Mouse (Mus musculus): ENCODE measurements at regions not wholly inside any gene's neighbourhood (a gene's known extent, or its start where the extent isn't known, plus 50 kb on each side); places are given as distances from the start of the nearest gene placed in this dataset.

- no peaks in the 10 kb centered on the region for H3K27me3 ChIP-seq (ENCODE audit: control insufficient read depth, insufficient read depth, insufficient read length)
- H3K79me3 ChIP-seq (ENCODE audit: low read depth), result no peaks in the 10 kb centered on the region
- no peak for TF ChIP-seq CEBPB (IDR thresholded peaks at IDR 0.05; ENCODE audit: low read depth)
- TF ChIP-seq FOSL1 (IDR thresholded peaks at IDR 0.05; ENCODE audit: insufficient read depth, low read length, poor library complexity, severe bottlenecking), result no peak
- TF ChIP-seq CTCF (IDR thresholded peaks at IDR 0.05; ENCODE audit: control insufficient read depth, insufficient read depth, insufficient read length), result no peak
- no peak for TF ChIP-seq MYOG (IDR thresholded peaks at IDR 0.05; ENCODE audit: control insufficient read depth, extremely low read depth, insufficient read length)
- TF ChIP-seq USF1 (IDR thresholded peaks at IDR 0.05; ENCODE audit: low read depth), result no peak
- no peak for TF ChIP-seq MYOD1 (IDR thresholded peaks at IDR 0.05; ENCODE audit: control insufficient read depth, insufficient read length, low read depth)
- H3K36me3 ChIP-seq (ENCODE audit: control insufficient read depth, insufficient read depth), result no peaks in the 10 kb centered on the region
- no peaks in the 10 kb centered on the region for H3K79me2 ChIP-seq (ENCODE audit: control insufficient read depth, insufficient read depth)
- H3K4me3 ChIP-seq (ENCODE audit: insufficient read depth, poor library complexity, severe bottlenecking), result no peak overlapping the region
- no peak overlapping the region for H3ac ChIP-seq (ENCODE audit: control insufficient read depth, insufficient read length, low read depth)
Measured at GRCm38 (mm10) chr5:53361295-53361694, 94.4 kb downstream of the Smim20 start.

- Histone ChIP-seq H3K4me3 (ENCODE audit: insufficient read depth, poor library complexity, severe bottlenecking) (no peak overlapping the region), H3K36me3 (ENCODE audit: control insufficient read depth, insufficient read depth) (no peaks in the 10 kb centered on the region), H3K79me3 (ENCODE audit: low read depth) (no peaks in the 10 kb centered on the region), H3K79me2 (ENCODE audit: control insufficient read depth, insufficient read depth) (no peaks in the 10 kb centered on the region), H3ac (ENCODE audit: control insufficient read depth, insufficient read length, low read depth) (no peak overlapping the region), H3K27me3 (ENCODE audit: control insufficient read depth, insufficient read depth, insufficient read length) (no peaks in the 10 kb centered on the region)
- no peak for TF ChIP-seq MYOG (IDR thresholded peaks at IDR 0.05; ENCODE audit: control insufficient read depth, extremely low read depth, insufficient read length)
- no peak for TF ChIP-seq USF1 (IDR thresholded peaks at IDR 0.05; ENCODE audit: low read depth)
- no peak for TF ChIP-seq MAX (IDR thresholded peaks at IDR 0.05)
- TF ChIP-seq CEBPB (IDR thresholded peaks at IDR 0.05; ENCODE audit: low read depth), result no peak
- no peak for TF ChIP-seq CTCF (IDR thresholded peaks at IDR 0.05; ENCODE audit: control insufficient read depth, insufficient read depth, insufficient read length)
- TF ChIP-seq MYOD1 (IDR thresholded peaks at IDR 0.05; ENCODE audit: control insufficient read depth, insufficient read length, low read depth), result no peak
- TF ChIP-seq FOSL1 (IDR thresholded peaks at IDR 0.05; ENCODE audit: insufficient read depth, low read length, poor library complexity, severe bottlenecking), result no peak
Measured at GRCm38 (mm10) chr5:53363898-53364297, 97.0 kb downstream of the Smim20 start.

- TF ChIP-seq MAX (IDR thresholded peaks at IDR 0.05) (no peak), CEBPB (IDR thresholded peaks at IDR 0.05; ENCODE audit: low read depth) (no peak), USF1 (IDR thresholded peaks at IDR 0.05; ENCODE audit: low read depth) (no peak), CTCF (IDR thresholded peaks at IDR 0.05; ENCODE audit: control insufficient read depth, insufficient read depth, insufficient read length) (no peak), MYOD1 (IDR thresholded peaks at IDR 0.05; ENCODE audit: control insufficient read depth, insufficient read length, low read depth) (no peak), MYOG (IDR thresholded peaks at IDR 0.05; ENCODE audit: control insufficient read depth, extremely low read depth, insufficient read length) (no peak), FOSL1 (IDR thresholded peaks at IDR 0.05; ENCODE audit: insufficient read depth, low read length, poor library complexity, severe bottlenecking) (no peak)
- no peak overlapping the region for H3K4me3 ChIP-seq (ENCODE audit: insufficient read depth, poor library complexity, severe bottlenecking)
- no peaks in the 10 kb centered on the region for H3K36me3 ChIP-seq (ENCODE audit: control insufficient read depth, insufficient read depth)
- no peaks in the 10 kb centered on the region for H3K27me3 ChIP-seq (ENCODE audit: control insufficient read depth, insufficient read depth, insufficient read length)
- H3K79me2 ChIP-seq (ENCODE audit: control insufficient read depth, insufficient read depth), result no peaks in the 10 kb centered on the region
- H3ac ChIP-seq (ENCODE audit: control insufficient read depth, insufficient read length, low read depth), result no peak overlapping the region
- H3K79me3 ChIP-seq (ENCODE audit: low read depth), result no peaks in the 10 kb centered on the region
Measured at GRCm38 (mm10) chr5:53366882-53367561, 98.9 kb upstream of the Rbpj start.

- Histone ChIP-seq H3K79me2 (ENCODE audit: control insufficient read depth, insufficient read depth) (no peaks in the 10 kb centered on the region), H3K79me3 (ENCODE audit: low read depth) (no peaks in the 10 kb centered on the region), H3K36me3 (ENCODE audit: control insufficient read depth, insufficient read depth) (no peaks in the 10 kb centered on the region), H3ac (ENCODE audit: control insufficient read depth, insufficient read length, low read depth) (no peak overlapping the region), H3K27me3 (ENCODE audit: control insufficient read depth, insufficient read depth, insufficient read length) (no peaks in the 10 kb centered on the region), H3K4me3 (ENCODE audit: insufficient read depth, poor library complexity, severe bottlenecking) (no peak overlapping the region)
- no peak for TF ChIP-seq FOSL1 (IDR thresholded peaks at IDR 0.05; ENCODE audit: insufficient read depth, low read length, poor library complexity, severe bottlenecking)
Measured at GRCm38 (mm10) chr5:53370272-53370671, 95.7 kb upstream of the Rbpj start.

- H3K27me3 ChIP-seq (ENCODE audit: control insufficient read depth, insufficient read depth, insufficient read length), result no peaks in the 10 kb centered on the region
Measured at GRCm38 (mm10) chr5:53371638-53372037, 94.3 kb upstream of the Rbpj start.

GRCm38 (mm10) chr5:53373315-53373714 is 92.6 kb upstream of the Rbpj start:
- TF ChIP-seq MYOD1 (IDR thresholded peaks at IDR 0.05; ENCODE audit: control insufficient read depth, insufficient read length, low read depth) (no peak), USF1 (IDR thresholded peaks at IDR 0.05; ENCODE audit: low read depth) (no peak), CEBPB (IDR thresholded peaks at IDR 0.05; ENCODE audit: low read depth) (no peak), MAX (IDR thresholded peaks at IDR 0.05) (no peak), FOSL1 (IDR thresholded peaks at IDR 0.05; ENCODE audit: insufficient read depth, low read length, poor library complexity, severe bottlenecking) (no peak), CTCF (IDR thresholded peaks at IDR 0.05; ENCODE audit: control insufficient read depth, insufficient read depth, insufficient read length) (no peak), MYOG (IDR thresholded peaks at IDR 0.05; ENCODE audit: control insufficient read depth, extremely low read depth, insufficient read length) (no peak)
- Histone ChIP-seq H3K4me3 (ENCODE audit: insufficient read depth, poor library complexity, severe bottlenecking) (no peak overlapping the region), H3K79me3 (ENCODE audit: low read depth) (no peaks in the 10 kb centered on the region), H3K79me2 (ENCODE audit: control insufficient read depth, insufficient read depth) (no peaks in the 10 kb centered on the region), H3ac (ENCODE audit: control insufficient read depth, insufficient read length, low read depth) (no peak overlapping the region), H3K36me3 (ENCODE audit: control insufficient read depth, insufficient read depth) (no peaks in the 10 kb centered on the region), H3K27me3 (ENCODE audit: control insufficient read depth, insufficient read depth, insufficient read length) (no peaks in the 10 kb centered on the region)

More at GRCm38 (mm10) chr5:53371638-53372037, 94.3 kb upstream of the Rbpj start:
- no peak overlapping the region for H3K4me3 ChIP-seq (ENCODE audit: insufficient read depth, poor library complexity, severe bottlenecking)
- H3K36me3 ChIP-seq (ENCODE audit: control insufficient read depth, insufficient read depth), result no peaks in the 10 kb centered on the region
- TF ChIP-seq USF1 (IDR thresholded peaks at IDR 0.05; ENCODE audit: low read depth) (no peak), FOSL1 (IDR thresholded peaks at IDR 0.05; ENCODE audit: insufficient read depth, low read length, poor library complexity, severe bottlenecking) (peak; percentile 48), MAX (IDR thresholded peaks at IDR 0.05) (no peak)
- no peaks in the 10 kb centered on the region for H3K79me3 ChIP-seq (ENCODE audit: low read depth)
- H3ac ChIP-seq (ENCODE audit: control insufficient read depth, insufficient read length, low read depth), result no peak overlapping the region
- H3K79me2 ChIP-seq (ENCODE audit: control insufficient read depth, insufficient read depth), result no peaks in the 10 kb centered on the region

All from C2C12 (cell line).